Mouse (Mus musculus) C2C12 (cell line): ENCODE results near the gene Tapbpl.

Experiments
- CTCF ChIP-seq: IDR thresholded peaks from one replicate; pipeline ENCODE4 v1.5.1; 2011; ENCODE audit not compliant: control insufficient read depth, insufficient read depth, insufficient read length
- FOSL1 ChIP-seq: IDR thresholded peaks from one replicate; pipeline ENCODE4 v1.8.0; 2011; ENCODE audit warnings: mild to moderate bottlenecking, low read length; ENCODE audit not compliant: poor library complexity, insufficient read depth, severe bottlenecking
- MYOD1 ChIP-seq: IDR thresholded peaks from one replicate; pipeline ENCODE4 v1.6.1; 2011; ENCODE audit warnings: low read depth; ENCODE audit not compliant: control insufficient read depth, insufficient read length
- MYOG ChIP-seq: IDR thresholded peaks from one replicate; pipeline ENCODE4 v1.6.1; 2011; ENCODE audit not compliant: control insufficient read depth, insufficient read length; ENCODE audit errors: extremely low read depth
- USF1 ChIP-seq: IDR thresholded peaks from one replicate; pipeline ENCODE4 v1.6.1; 2011; ENCODE audit warnings: low read depth, mild to moderate bottlenecking, control low read depth, moderate library complexity

DNA sequence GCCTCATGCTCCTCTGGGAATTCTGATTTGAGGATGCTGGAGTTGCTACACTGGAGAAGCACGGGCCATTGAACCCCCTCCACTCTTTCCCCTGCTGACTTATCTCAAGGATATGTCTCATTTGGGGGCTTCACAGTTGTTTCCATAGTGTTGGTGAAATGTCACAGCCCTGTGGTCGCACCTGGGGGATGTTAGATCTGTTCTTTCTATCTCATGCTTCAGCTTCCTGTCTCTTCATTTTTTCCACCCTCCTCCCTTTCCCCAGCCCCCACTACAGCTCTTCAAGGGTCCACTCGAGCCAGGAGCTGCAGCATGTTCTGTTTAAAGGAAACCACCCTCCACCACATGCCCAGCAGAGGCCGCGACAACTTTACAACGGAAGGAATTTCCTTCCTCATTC is 6.7 kb upstream of the Tapbpl start:
- no peak for TF ChIP-seq CTCF
- no peak for TF ChIP-seq MYOG
- TF ChIP-seq USF1: no peak
- no peak for TF ChIP-seq FOSL1
- no peak for TF ChIP-seq MYOD1
